ENCODE assay signal across 15 mouse cellular contexts in the genomic region with DNA sequence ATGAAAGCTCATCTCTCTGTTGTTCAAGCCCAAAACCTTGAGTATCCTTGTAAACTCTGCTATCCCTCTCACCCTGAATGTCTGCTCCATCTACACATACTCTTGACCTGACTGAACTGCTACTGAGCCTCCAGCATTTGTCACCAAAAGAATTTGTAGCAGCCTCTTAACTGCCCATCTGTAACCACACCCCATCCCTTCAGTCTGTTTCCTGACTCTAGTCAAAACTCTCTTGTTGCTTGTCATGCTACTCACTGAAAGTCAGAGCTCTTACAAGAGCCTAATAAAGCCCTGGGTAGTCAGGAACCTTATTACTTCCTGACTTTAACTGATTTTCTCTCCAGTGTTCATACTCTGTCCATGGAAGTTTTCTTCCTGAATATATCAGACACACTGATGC.
"Had no signal": no experiment of that assay in that cellular context is flagged by ENCODE, and none has a peak within 500 bp of the region (broad histone marks: within the 10 kb centered on the region; RNA-seq: fewer than 3 reads in every experiment).

No protein-coding gene starts in this region.

- DNase-seq: kidney, adult 8-10 months; kidney, postnatal 14 days; kidney, postnatal 4 days; layer of hippocampus, adult 9-11 months; layer of hippocampus, postnatal 36 days; liver, embryonic 13.5 days; lung, embryonic 14.5 days; lung, postnatal 4 days; retina, postnatal 1 day; right cerebral cortex, postnatal 25 days; thymus, adult 18-20 months; thymus, postnatal 36 days had no signal

- ATAC-seq: lung, postnatal 0 days; midbrain, embryonic 13.5 days; midbrain, embryonic 16.5 days had no signal
